Mouse (Mus musculus): ENCODE data around the gene Hif3a. TPM values are rescaled to one million over a fixed set of nuclear protein-coding genes. Genes with fewer than 3 reads are reported as not detected.

Gene Hif3a
- total RNA-seq, 2 experiments from 2014 or later = 3.7 to 39.3 TPM

DNA sequence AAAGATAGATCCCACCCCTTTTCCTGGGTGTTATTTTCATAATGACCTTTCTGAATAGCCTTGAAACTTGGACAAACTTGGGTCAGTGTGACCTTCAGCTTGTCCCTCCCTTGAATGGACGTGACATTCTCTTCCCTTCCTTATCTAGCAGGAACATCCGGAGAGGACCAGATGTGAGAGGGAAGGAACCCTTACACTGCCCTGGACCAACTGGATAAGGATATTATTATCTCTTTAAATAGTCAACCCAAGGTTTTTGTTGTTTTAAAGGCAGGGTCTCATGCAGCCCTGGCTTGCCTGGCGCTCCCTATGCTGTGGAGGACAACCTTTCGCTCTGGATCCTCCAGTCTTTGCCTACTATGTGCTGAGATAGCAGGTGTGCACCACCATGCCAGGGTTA, 63.0 kb downstream of the Hif3a start:
- peak; percentile 12 for ATAC-seq (replicated peaks; ENCODE audit: low FRiP score, low TSS enrichment, poor library complexity, severe bottlenecking)

DNA sequence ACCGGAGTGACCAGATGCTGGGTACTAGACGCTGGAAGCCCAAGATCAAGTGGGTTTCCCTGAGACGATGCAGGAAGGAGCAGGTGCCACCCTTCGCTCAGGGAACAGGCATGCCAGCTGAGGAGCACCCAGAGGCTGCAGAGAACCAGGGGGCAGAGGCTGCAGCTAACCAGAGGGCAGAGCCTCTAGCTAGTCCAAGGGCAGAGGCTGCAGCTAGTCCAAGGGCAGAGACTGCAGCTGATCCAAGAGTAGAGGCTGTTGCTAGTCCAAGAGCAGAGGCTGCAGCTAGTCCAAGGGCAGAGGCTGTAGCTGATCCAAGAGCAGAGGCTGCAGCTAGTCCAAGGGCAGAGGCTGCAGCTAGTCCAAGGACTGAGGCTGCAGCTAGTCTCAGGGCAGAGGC, 66.9 kb downstream of the Hif3a start:
- no peak for ATAC-seq (replicated peaks; ENCODE audit: low FRiP score, low TSS enrichment, poor library complexity, severe bottlenecking)

DNA sequence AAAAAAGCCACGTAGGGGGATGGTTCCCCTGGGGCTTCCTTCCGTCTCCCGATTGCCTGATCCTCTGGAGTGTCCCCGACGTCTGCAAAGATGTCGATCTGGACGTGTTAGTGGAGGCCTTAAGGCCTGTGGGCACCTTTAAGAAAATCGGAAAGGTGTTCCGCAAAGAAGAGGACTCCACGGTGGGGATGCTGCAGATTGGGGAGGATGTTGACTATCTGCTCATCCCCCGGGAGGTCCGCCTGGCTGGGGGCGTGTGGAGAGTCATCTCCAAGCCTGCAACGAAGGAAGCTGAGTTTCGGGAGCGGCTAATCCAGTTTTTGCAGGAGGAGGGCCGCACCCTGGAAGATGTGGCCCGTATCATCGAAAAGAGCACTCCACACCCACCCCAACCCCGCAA, 67.8 kb downstream of the Hif3a start:
- ATAC-seq (replicated peaks; ENCODE audit: low FRiP score, low TSS enrichment, poor library complexity, severe bottlenecking) = peak; percentile 9; the same call in 1 of the 2 replicates

DNA sequence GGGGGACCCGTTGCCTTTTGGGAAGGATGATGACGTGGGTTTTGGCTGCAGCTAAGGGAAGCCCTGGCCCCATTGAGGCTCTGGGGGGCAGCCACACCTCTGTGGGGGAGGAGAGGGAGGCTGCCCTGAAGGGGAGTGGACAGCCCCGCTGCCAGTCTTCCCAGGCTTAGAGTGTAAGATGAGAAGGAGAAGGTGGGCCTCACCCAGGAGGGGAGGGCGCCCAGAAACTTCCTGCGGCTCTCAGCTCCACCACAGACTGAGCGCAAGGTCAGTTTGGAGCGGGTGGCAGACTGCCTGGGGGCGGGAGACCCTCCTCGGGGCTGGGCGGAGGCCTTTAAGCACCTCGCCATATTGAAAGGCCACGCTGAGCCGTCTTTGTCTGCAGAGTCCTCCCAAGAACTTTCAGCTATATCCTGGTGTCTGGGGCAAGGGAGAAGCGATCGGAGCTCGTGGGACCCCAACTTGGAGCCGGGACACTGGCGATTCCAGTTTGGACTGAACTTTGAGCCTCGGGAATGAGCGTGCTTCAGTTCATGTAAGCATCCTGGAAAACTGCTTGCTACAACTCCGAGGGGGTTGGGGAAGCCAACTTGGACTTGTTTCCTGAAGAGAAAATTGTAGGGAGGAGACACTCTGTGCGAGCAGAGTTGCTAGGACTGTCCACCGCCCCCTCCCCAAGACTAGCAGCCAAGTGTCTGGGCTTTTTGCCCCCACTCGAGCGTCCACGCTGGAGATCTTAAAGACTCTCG, 68.4 kb downstream of the Hif3a start:
- ATAC-seq (replicated peaks; ENCODE audit: low FRiP score, low TSS enrichment, poor library complexity, severe bottlenecking) = peak; percentile 60

DNA sequence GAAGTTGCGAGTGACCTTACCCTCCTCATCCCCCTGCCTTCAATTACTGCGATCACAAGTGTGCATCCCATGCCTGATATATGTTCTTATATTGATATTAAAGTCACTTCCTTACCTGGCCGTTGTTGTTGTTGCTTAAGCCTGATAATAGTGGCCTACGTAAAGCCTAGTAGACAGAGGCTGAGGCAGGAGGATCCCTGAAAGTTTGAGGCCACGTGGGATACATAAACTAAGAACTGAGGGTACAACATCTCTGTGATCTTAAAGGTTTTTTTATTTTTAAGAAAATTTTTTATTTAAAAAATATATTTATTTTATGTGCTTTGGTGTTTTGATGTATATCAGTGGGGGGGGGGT, 69.8 kb downstream of the Hif3a start, which contains the start of gene Ccdc8:
Ccdc8 (plus strand) TSS at position 258 of the 357 bp plus-strand sequence.
- ATAC-seq (replicated peaks; ENCODE audit: low FRiP score, low TSS enrichment, poor library complexity, severe bottlenecking) = no peak

DNA sequence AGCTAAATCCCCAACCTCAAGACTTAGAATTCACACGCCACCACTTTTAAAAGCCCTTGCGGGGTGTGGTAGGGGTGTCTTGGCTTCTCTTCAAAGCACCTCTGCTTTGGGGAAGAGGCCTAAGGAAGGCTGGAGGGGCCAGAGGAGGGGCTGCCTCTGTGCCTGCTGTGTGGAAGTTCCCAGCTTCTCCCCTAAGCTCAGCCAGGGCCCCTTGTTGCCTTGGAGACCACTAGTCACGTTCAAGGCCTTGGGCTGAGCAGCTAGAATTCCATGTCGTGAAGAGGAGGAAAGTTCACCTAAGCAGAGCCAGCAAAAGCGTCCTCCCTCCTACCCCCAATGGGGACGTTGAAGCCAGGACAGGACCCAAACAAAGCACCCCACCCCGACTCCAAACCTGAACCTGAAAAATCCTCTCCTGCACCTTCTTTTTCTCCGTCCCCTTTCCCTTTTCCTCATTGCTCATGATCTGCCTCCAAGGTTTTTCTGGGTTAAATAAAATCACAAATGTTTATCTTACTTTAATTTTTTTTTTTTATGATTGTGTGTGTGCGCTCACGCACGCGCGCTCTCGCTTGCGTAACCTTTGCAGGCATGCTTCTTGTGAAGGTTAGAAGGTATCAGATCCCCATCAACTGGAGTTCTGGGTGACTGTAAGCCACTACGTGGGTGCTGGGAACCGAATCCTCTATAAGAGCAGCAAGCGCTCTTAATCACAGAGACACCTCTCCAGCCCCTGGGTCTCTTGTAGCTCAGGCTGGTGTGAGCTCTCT, 70.4 kb downstream of the Hif3a start:
- ATAC-seq (replicated peaks; ENCODE audit: low FRiP score, low TSS enrichment, poor library complexity, severe bottlenecking) = no peak

DNA sequence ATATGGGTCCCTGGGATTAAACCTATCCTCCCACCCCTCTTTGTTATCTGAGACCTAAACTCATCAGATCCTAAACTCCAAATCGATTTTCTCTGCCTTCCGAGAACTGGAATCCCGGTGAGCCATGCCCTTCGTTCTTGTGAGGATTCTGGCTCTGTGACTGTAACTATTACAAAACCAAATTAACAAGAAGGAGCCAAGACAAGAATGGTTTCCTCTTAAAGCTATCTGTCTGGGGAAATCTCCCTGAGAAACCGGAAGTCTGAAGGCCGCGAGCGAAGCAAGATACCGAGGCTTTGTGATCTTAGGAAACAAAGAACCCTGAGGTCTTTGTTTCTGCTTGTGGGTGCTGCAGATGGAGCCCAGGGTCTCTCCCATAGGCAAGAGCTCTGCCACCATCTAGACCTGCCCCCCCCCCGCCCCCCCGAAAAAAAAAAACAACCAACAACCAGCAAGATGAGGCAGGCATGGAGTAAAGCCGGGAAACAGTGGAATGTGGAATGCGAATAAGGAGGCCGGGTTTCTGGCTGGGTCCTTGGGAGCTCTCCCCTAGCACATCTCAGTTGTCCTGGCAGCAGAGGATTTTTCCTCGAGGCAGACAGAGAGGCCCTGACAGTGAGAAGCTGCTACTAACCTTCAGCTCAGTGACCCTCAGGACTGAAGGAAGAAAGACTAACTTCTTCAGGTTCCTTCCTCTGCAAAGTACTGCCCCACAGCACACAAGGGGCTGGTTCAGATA, 72.1 kb downstream of the Hif3a start:
- no peak for ATAC-seq (replicated peaks; ENCODE audit: low FRiP score, low TSS enrichment, poor library complexity, severe bottlenecking)

DNA sequence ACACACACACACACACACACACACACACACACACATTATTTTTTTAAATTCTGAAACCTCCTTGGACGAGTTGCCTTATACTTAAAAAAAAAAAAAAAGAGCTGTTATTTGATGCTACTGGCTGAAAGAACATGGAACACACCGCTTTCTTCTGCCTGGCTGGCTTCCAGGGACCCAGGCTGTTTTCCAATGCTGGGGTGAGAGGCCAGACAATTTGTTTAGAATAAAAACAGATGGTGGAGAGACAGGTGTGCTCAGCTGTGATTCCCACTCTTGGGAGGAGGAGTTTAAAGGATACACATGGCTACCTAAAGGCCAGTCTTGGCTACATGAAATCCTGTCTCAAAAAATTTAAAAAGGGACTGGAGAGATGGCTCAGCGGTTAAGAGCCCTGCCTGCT, 73.8 kb downstream of the Hif3a start:
- ATAC-seq (replicated peaks; ENCODE audit: low FRiP score, low TSS enrichment, poor library complexity, severe bottlenecking) = no peak

DNA sequence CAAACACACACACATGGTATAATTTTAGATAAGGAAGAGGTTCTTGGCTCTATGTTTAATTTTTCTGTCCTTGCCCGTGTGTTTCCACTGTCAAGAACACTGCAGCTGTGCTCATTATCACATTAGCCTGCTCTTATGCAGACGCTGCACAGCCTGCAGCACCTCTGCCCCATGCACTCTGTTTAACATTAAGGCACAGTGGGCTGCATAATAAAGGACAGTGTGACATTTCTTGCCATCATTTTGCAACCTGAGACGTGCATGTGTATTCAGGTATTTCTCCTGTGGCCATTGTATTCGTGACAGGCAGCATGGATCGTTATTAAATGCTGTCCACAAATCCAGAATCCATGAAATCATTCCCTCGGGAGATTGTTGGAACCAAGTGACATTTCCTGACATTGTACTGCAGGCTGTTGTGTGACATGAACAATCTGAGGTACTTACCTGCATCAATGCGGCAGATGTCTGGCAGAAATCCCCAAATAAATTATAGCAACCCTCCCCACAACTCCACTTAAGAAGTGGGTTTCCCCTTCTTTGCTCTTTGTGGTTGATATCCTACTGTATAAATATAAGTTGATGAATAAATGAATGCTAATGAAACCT, 74.6 kb downstream of the Hif3a start:
- ATAC-seq (replicated peaks; ENCODE audit: low FRiP score, low TSS enrichment, poor library complexity, severe bottlenecking) = no peak

DNA sequence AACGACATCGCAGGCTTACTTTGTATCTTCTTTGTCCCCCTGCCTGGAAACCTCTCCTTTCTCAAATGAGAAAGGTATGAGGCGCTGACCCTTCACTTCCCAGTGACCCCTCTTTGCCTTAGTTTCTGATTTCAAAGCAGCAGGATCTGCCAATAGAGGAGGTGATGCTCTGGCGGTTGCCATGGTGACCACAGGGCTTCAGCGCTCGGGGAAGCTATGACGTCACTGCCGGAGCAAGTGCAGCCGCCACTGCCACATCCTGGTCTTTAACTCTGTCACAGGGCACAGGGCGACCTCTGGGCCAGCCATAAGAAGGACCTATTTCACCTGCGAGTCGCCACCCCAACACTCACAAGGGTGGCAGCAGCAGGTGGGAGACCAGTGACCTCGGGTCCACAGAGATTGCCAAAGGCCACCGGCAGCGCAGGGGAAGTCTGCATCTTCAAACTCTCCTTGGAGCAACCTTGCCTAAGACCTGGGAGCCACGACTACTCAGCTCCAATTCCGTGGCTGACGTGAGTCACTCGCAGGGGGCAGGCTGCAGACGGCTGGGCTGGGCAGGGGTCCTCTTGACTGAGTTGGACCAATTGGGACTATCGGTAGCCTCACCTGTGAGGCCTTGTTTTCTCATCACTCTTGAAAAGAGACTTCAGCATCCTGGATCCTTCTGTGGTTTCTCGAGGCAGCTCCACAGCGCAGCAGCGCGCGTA, 79.2 kb downstream of the Hif3a start, which contains the start of gene Gm42372:
Gm42372 (plus strand) TSS at position 228 of the 710 bp plus-strand sequence.
- 0 out of 2 replicates have a peak, but pooled peaks have one; percentile 7 for ATAC-seq (replicated peaks; ENCODE audit: low FRiP score, low TSS enrichment, poor library complexity, severe bottlenecking)

Other genes with a start within 250 kb of the Hif3a start
- gene Strn4, start 246.5 kb downstream of the Hif3a start, total RNA-seq (2014; fragmentation: Nextera tagmentation) = 62.0 and 66.6 TPM in 2 replicates
- gene Strn4, start 246.5 kb downstream of the Hif3a start, total RNA-seq (2017) = 63.9 and 71.1 TPM in 2 replicates
- gene Fkrp, start 245.7 kb downstream of the Hif3a start, total RNA-seq (2014; fragmentation: Nextera tagmentation) = 14.4 and 21.5 TPM in 2 replicates
- gene Fkrp, start 245.7 kb downstream of the Hif3a start, total RNA-seq (2017) = 8.9 and 15.8 TPM in 2 replicates
- 14.2 and 19.8 TPM in 2 replicates for gene Prkd2, start 219.5 kb downstream of the Hif3a start, total RNA-seq (2014; fragmentation: Nextera tagmentation)
- gene Prkd2, start 219.5 kb downstream of the Hif3a start, total RNA-seq (2017) = 5.2 and 14.9 TPM in 2 replicates
- gene Dact3, start 187.1 kb downstream of the Hif3a start, total RNA-seq (2014; fragmentation: Nextera tagmentation) = 0.27 TPM in 1 of 2 replicates, not detected in the other
- gene Dact3, start 187.1 kb downstream of the Hif3a start, total RNA-seq (2017) = 0.75 TPM in 1 of 2 replicates, not detected in the other
- not detected in 2 replicates for gene Gng8, start 170.6 kb downstream of the Hif3a start, total RNA-seq (2014; fragmentation: Nextera tagmentation)
- 2.6 TPM in 1 of 2 replicates, not detected in the other for gene Gng8, start 170.6 kb downstream of the Hif3a start, total RNA-seq (2017)
- gene Ptgir, start 155.9 kb downstream of the Hif3a start, total RNA-seq (2014; fragmentation: Nextera tagmentation) = not detected in 2 replicates
- not detected in 2 replicates for gene Ptgir, start 155.9 kb downstream of the Hif3a start, total RNA-seq (2017)
- gene Calm3, start 138.3 kb downstream of the Hif3a start, total RNA-seq (2014; fragmentation: Nextera tagmentation) = 291 and 377 TPM in 2 replicates
- gene Calm3, start 138.3 kb downstream of the Hif3a start, total RNA-seq (2017) = 512 and 515 TPM in 2 replicates
- not detected in 2 replicates for gene Pnmal2, start 117.7 kb downstream of the Hif3a start, total RNA-seq (2014; fragmentation: Nextera tagmentation)
- not detected in 2 replicates for gene Pnmal2, start 117.7 kb downstream of the Hif3a start, total RNA-seq (2017)
- not detected in 2 replicates for gene Pnmal1, start 102.7 kb downstream of the Hif3a start, total RNA-seq (2014; fragmentation: Nextera tagmentation)
- gene Pnmal1, start 102.7 kb downstream of the Hif3a start, total RNA-seq (2017) = not detected in 2 replicates
- gene Gm42372, start 79.3 kb downstream of the Hif3a start, total RNA-seq (2014; fragmentation: Nextera tagmentation) = 0.28 and 0.35 TPM in 2 replicates
- gene Gm42372, start 79.3 kb downstream of the Hif3a start, total RNA-seq (2017) = not detected in 2 replicates
- gene Ccdc8, start 69.7 kb downstream of the Hif3a start, total RNA-seq (2014; fragmentation: Nextera tagmentation) = 0.79 and 2.7 TPM in 2 replicates
- 1.1 and 5.3 TPM in 2 replicates for gene Ccdc8, start 69.7 kb downstream of the Hif3a start, total RNA-seq (2017)
- gene Ppp5c, start 34.5 kb downstream of the Hif3a start, total RNA-seq (2014; fragmentation: Nextera tagmentation) = 148 and 150 TPM in 2 replicates
- gene Ppp5c, start 34.5 kb downstream of the Hif3a start, total RNA-seq (2017) = 58.8 and 82.4 TPM in 2 replicates
- 0.11 TPM in 1 of 2 replicates, not detected in the other for gene Psg16, start 11.6 kb upstream of the Hif3a start, total RNA-seq (2014; fragmentation: Nextera tagmentation)
- gene Psg16, start 11.6 kb upstream of the Hif3a start, total RNA-seq (2017) = 1.1 TPM in 1 of 2 replicates, not detected in the other
- gene Ceacam3, start 87.9 kb upstream of the Hif3a start, total RNA-seq (2014; fragmentation: Nextera tagmentation) = not detected in 2 replicates
- not detected in 2 replicates for gene Ceacam3, start 87.9 kb upstream of the Hif3a start, total RNA-seq (2017)
- not detected in 2 replicates for gene Psg29, start 141.1 kb upstream of the Hif3a start, total RNA-seq (2014; fragmentation: Nextera tagmentation)
- gene Psg29, start 141.1 kb upstream of the Hif3a start, total RNA-seq (2017) = not detected in 2 replicates

Measured in megakaryocyte-erythroid progenitor cell, adult 5-6 weeks (primary cell).